Mouse (Mus musculus): ENCODE measurements around the gene Ccdc85c.

Ccdc85c gene

DNA sequence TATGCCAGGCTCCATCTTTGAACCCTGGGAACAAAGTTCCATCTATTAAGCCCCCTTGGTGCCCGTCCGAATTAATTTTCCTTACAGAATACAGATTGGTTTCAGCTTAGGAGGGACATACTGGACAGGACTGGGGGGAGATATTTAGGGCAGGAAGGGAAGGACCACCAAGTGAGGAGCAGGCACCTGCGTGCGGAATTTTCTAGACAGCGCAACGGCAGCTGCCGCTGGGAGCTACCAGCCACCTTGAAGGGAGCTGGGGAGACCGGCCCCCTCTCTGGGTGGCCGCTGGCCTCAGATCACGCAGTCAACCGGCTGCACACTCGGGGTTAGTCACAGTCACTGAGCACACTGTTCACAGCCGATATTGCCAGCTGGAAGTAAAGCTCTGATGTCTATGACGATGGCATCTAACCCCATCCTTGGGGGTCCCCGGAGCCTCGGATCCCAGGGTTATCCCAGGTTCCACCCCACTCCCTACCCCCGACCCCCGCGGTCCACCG is 32.9 kb downstream of the Ccdc85c start:
- no peak for DNase-seq (ENCODE audit: extremely low read depth, insufficient read length, low spot score)

DNA sequence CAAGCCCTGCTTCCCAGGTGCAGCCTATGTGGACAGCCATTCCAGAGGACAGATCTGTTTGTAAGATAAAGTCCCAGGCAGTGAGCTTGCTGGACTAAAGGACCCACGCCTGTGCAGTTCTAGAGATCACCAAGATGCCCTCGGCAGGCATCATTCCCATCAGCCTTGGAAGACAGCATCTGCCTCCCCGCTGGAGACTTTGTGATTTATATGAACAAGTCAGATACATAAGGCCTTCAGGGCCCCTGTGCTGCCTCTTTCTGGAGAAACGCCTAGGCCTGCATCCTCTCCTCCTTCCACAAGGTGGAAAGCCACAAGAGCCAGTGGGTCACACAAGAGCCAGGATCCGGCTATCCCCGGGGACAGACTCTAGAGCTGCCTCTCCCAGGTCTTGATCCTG is 33.6 kb downstream of the Ccdc85c start:
- DNase-seq (ENCODE audit: extremely low read depth, insufficient read length, low spot score): no peak

DNA sequence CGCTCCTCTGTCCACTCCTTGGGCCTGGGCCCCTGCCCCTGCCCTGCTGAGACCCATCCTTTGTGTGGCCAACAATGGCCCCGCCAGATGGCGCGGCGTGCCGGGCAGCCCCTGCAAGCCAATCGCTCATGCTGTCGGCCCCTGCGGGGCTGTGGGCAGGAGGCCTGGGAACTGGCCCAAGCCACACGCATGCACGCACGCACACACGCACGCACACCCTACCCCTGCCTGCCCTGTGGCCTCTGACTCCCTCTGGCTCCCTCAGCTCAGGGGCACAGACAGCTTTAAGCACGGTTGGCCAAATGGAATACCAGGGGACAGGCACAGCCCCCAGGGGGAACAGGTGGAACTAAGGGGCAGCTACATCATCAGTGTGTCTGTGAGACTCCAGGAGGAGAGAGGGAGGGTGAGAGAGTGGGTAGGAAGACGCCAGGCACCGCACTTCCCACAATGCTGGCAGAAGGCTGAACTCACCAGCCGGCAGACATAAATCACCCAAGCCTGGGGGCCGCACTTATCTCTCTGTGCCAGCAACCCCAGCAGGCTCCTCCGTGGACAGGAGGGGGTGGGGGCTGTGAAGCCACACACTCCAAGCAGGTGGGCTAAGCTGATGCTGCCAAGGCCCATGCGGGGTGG is 34.2 kb downstream of the Ccdc85c start:
- no peak for DNase-seq (ENCODE audit: extremely low read depth, insufficient read length, low spot score)

DNA sequence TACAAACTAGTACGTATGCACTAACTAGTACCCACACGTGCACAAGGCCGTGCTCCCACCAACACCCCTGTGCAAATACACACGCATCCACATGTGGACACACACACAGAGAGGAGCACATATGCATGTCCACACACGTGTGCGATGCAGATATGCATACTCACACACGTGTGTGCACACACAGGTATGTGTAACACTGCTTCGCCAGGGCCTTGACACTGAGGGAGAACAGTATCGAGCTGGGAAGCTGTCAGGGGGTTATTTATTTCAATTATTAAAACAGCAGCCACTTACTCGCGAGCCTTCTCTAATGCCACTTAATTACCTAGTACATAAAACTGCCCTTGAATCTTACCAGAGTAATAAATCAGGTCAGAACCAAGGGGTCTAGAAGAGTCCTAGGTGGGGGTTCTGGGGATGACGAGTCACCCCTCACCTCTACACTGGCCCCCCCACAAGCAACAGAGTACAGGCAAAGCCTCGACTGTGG is 34.8 kb downstream of the Ccdc85c start:
- no peak for DNase-seq (ENCODE audit: extremely low read depth, insufficient read length, low spot score)

DNA sequence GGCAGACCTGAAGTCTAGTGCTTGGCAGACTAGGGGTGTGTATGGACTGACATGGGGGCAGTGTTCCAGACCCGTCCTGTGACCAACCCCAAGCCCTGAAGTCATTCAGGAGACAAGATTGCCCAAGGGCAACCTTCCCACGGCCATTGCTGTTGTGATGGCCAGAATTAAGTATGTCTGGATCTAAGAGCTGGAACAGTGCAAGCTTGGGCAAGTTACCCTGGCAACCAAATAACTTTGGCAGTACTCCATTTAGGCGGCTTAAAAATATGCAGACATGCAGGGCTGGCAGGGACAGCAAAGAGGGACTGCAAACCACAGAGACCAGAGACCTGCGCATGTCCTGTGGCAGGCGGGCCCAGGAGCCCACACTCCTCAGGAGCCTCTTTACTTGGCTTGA is 35.8 kb downstream of the Ccdc85c start:
- peak; percentile 80 for DNase-seq (ENCODE audit: extremely low read depth, insufficient read length, low spot score)

DNA sequence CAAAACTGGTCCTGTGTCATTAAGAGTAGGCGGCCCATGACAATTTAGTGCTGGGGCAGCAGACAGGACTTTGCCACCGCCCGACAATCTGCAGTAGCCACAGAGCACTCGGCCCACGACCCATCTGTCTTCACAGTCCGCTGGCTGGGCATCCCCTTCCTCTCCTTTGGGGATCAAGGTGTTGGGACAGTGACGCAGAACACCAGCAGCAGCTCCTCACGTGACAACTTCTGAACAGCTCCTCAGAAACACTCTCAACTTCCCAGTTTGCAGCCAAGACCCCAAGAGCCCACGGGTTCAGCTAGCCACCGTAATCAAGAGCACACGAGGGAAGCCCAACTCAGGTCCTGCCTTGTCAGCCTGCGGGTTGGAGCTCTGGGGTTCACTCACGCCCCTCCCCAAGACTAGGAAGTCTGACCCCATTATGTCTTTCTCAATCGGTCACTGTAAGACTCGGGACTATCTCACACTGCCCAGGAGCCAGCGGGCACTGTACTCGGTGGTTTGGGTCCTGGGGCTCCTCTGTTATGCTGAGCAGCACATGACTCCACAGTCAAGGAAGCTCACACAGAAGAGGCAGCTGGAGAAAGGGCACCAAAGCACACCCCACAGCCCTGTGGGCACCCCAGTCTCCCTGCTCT is 36.7 kb downstream of the Ccdc85c start:
- no peak for DNase-seq (ENCODE audit: extremely low read depth, insufficient read length, low spot score)

DNA sequence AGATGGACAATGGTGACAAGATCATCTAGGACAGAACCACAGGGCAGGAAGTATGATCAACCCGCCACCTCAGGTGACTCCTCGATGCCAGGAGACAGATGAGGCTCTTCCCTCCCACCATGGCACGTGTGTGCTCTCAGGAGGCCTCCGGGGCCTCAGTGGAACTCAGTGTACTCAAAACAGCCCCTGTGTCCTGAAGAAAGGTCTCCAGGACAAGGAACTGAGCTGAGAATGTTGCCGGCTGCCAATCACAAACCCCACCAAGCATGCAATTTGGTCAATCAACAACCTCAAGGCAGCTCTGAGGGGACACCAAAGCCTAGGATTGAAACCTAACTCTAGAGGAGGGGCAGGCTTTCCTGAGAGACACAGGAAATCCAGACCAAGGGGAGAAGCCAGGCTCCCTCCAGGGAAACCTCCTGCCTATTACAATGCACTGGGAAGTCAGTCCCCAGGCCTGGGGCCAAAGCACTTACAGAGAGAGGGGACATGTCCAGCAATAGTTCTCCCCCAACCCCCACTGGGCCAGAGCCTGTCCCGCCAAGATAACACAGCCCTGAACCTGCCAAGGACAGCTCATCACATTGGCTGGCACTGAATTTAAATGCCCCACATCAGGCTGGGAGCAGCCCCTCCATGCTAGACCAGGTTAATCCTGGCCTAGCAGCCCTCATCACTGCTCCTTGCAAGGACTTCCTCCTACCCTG is 37.8 kb downstream of the Ccdc85c start:
- no peak for DNase-seq (ENCODE audit: extremely low read depth, insufficient read length, low spot score)

DNA sequence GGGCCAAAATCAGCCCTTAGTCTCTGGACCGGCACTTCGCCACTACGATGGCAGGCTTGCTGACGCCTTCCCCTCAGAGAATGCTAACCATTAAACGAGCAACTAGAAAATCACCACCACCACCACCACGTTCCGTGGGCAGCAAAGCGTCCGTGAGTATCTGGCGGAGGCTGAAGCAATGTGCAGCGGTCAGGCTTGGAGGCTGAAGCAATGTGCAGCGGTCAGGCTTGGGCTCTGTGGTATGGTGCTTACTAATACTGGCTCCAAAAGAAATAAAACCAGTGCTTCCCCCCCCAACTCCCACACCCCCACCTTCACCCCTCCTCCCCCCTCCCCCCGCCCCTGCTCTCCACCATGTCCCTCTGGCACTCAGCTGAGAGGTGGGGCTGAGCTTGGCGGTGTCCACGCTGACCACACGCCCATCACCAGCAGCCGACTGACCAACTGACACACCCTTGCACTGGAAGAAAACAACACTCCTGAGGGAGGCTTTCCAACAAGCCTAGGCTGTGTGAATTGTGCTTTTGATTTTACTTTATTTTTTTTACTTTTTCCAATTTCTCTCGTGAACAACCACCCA is 39.2 kb downstream of the Ccdc85c start:
- peak; percentile 71 for DNase-seq (ENCODE audit: extremely low read depth, insufficient read length, low spot score)

DNA sequence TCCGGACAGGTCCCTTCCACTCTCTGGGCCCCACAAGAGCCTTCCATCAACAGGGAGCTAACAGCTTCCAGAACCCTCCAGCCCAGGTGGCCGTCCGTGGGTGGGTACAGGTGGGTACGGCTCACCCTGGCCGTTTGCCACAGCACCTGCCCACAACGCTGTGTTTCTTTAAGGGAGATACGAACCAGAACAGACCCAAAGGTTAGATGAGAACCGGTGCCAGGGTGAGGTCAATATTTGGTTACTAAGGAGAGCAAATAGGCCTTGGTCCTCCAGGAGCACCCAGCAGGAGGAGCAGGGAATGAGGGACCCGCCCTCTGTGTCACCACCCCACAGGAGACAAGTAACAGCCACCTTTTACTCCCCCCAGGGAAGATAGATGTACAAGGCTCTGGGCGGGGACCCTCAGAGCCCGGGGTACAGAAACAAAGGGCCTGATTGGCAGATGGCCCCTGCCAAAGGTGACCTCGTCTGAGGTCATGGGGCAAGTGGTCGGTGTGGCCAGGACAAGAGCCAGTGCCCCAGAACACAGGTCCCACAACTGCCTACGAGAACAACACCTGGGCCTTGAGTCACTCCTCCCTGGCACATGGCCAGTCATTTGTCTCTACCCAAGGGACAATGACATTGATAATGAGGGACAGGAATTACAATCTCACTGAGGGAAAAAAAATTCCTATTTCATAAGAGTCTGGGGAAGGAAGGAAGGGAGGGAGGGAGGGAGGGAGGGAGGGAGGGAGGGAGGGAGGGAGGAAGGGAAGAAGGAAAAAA is 40.2 kb downstream of the Ccdc85c start:
- no peak for DNase-seq (ENCODE audit: extremely low read depth, insufficient read length, low spot score)

DNA sequence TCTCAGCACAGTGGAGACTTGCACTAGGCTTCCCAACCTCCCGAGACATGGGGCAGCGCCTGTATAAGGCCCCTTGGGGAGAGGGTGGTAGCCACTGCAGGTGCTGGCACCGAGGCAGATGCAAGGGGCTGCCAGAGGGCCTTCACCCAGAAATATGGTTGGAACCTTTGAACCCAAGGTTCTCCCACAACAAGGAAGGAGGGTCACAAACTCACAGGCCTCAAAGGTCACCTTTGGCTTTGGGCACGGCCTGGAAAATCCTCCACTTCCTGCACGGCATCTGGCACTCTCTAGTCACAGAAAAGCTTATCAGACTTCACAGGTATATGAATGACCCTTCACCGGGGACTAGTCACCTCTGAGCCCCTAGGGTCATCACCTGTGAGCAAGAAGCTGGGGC is 41.5 kb downstream of the Ccdc85c start:
- no peak for DNase-seq (ENCODE audit: extremely low read depth, insufficient read length, low spot score)

DNA sequence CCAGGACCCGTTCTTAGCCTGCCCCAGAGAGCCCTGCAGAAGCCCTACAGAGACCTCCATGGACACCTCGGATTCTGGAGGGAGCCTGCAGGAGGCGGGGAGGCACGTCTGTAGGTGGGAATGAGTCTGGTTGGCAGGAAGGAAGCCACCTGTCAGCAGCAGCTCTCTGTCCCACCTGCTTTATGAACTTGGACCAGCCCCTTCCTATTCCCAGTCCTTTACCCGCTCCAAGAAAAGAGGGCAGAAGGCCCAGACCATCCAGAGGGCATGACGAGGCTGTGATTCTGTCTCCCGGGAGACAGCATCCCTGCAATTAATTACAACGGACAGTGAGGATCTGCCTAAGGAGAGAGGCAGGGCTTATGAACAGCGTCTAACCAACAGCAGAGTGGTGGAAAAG is 43.3 kb downstream of the Ccdc85c start:
- DNase-seq (ENCODE audit: extremely low read depth, insufficient read length, low spot score): no peak

DNA sequence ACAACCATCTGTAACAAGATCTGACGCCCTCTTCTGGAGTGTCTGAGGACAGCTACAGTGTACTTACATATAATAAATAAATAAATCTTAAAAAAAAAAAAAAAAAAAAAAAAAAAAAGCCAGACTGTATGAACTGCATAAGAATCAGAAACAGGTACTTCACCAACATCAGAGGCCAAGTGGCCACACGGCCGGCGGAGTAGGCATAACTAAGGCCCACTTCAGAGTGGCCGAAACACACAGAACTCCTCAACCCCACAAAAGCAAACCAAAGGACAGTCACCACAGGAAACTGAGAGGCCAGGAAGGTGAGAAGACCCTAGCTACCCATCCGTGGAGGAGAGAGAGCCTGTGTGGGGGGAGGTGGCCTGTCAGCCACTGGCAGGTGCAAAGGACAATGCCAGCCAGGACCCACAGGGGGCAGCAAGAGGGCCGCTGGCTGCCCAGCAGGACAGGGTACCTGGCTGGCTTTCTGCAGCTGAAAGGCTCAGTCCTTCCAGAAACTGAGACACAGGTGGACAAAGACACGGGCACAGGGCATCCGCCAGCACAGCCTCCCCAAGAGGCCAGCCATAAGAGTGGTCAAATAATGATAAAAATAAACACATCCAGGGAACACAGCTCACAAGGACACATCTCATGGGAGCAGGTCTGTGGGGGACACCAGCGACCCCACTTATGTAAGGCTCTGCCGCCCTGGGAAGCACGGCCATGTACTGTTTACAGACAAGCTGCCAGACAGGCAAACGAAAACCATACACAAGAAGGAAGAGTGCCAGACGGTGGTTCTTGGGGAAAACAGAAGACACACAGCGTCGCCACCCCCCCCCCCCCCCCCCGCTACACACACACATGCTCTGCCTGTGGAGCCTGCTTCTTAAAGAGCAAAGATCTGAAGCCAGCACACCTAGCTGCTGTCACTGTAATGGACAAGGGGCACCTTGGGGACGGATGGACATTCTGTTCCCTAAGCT is 44.1 kb downstream of the Ccdc85c start:
- no peak for DNase-seq (ENCODE audit: extremely low read depth, insufficient read length, low spot score)

DNA sequence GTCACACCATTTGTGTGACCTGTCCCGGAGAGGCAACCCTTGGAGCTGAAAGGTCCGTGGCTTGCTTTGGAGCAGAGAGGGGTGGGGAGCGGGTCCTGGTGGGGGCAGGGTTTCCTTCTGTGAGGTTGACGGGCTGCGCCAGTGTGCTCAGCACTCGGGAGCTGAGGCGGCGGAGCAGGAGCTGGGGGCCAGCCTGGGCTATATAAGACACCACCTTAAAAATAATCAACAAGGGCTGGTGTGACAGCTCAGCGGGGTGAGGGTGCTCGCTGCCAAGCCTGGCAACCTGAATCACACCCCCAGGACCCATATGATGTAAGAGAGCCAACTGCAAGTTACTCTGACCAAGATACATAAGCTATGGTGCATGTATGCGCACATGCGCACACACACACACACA is 45.1 kb downstream of the Ccdc85c start:
- no peak for DNase-seq (ENCODE audit: extremely low read depth, insufficient read length, low spot score)

DNA sequence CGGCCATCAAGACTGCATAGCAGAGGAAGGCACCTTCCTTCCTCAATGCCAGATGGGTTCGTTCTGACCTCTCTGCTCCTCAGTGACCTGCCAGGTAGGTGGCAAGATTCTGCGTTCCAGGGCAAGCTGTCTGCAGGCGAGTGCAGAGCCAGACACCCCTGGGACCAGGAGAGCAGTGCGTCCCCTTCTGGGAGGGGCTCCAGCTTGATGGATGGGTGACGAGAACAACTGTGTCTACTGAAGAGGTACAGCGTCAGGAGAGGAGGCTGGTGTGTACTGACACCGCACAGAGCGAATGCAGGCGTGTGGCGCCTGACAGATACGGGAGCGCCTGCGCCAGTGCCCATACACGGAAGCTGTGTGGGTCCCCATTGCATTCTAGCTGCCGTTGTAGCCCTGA is 47.7 kb downstream of the Ccdc85c start:
- DNase-seq (ENCODE audit: extremely low read depth, insufficient read length, low spot score): no peak

DNA sequence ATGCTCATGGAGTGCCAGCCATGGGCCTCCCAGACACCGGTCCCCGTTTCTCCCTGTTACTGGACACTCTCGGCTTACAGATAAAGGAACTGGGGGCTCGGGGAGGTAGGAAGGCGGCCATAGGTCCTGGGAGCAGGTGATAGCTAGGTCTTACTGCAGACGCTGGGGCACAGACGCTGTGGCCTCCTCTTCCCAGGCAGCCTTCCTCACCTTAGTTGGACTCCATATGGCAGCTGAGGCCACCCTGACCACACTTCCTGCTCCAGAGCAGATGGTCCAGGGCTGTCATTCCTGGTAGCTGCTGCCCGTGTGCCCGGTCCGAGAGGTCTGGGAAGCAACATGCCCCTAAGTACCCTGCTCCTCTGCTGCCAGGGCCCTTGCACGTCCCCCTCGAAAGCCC is 48.3 kb downstream of the Ccdc85c start:
- DNase-seq (ENCODE audit: extremely low read depth, insufficient read length, low spot score): no peak

DNA sequence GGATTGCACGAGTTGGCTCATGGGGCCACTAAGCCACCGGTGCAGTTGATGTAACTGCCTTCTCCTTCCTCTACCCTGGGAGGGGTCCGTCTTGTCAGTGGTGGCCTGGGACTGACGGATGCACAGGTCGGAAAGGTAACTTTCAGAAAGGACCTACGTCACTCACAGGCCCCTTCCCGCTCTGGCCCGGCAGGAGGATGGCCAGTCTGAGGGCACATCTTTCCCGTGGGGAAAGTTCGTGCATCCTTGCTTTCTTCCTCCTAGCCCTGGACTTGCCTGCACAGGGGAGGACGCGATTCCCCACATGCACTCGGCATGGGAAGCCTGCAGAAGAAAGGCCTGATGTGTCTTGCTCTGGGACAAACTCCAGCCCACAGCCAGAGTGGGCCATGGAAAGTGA is 49.0 kb downstream of the Ccdc85c start:
- DNase-seq (ENCODE audit: extremely low read depth, insufficient read length, low spot score): no peak

DNA sequence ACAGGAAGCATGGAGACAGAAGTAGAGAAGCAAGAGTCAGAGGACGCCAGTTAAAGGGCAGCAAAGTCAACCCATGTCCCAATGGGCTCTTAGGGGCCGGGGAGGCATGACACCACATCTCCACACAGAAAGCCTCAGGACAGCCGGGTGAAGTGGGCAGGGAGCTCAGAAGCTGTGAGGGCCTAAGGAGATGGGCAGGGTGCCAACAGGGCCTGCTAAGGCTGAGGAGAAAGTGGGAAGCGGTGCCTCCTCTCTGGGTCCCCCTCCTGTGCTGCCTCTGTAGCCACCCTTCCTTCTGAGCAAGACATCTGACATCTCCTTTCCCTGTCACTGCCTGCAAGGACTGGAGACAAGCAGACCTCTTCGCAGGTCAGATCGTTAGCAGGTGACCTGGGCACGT is 49.4 kb downstream of the Ccdc85c start:
- no peak for DNase-seq (ENCODE audit: extremely low read depth, insufficient read length, low spot score)

DNA sequence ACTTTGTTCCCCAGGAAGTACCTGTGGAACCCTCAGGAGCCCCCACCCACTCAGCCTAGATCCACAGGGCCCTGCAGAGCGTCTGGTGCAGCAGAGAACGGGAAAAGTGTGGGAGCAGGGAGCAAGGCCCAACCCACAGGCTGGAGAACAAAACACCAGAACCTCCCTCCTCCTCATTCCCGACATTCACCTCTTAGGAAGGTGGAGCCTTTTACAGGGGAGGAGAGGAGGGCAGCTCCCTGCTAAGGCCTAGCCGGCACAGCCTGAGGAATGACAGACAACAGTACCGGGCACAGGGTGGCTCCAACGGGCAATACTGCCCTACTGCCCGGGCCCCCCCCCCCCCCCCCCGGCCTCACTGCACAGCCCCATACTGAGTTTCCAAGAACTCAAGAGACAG is 51.9 kb downstream of the Ccdc85c start:
- peak; percentile 78 for DNase-seq (ENCODE audit: extremely low read depth, insufficient read length, low spot score)

DNA sequence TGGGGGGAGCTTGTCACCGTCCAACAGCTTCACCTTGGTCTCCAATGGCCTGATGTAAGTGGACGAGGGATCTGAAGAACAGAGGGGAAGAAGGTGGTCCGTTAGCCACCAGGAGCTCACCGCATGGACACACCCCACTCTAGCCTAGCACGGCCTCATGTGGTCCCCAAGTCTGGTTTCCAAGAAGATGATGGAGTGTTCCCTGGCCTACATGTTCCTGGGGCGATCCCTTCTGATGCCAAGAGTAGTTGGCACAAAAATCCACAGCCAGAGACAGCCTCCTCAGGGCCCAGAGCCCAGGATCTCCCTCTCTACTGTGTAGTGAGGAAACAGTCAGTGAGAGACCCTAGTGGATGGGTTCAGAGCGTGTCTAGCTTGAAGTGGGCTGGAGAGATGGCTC is 53.5 kb downstream of the Ccdc85c start:
- DNase-seq (ENCODE audit: extremely low read depth, insufficient read length, low spot score): no peak

DNA sequence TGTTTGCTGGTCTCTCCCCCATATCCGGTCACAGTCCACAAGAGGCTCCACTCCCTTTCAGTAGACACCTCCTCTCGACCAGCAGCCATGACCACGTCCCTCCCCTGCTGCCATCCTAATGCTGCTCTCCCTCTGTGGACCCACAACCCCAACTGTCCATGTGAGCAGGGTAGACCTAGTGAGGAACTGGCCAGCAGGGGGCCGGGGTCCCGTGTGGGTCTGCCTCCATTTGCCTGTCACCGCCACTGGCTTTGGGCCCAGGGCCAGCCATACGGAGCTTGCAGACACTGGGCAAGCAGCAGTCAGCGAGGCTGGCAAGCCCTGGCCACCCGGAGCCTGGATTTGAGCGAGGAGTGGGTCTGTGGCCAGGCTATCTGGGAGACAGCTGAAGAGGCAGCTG is 54.0 kb downstream of the Ccdc85c start:
- no peak for DNase-seq (ENCODE audit: extremely low read depth, insufficient read length, low spot score)

Measured in 3134 (cell line).